Mouse (Mus musculus) MEL (cell line): ENCODE results near the gene Hecw2.

Experiments
- POLR2AphosphoS5 ChIP-seq: IDR thresholded peaks from 2 replicates; pipeline ENCODE4 v1.6.1; 2012; ENCODE audit warnings: low read depth, borderline replicate concordance, mild to moderate bottlenecking, inconsistent platforms, low read length, moderate library complexity, mixed read lengths
- RAD21 ChIP-seq: IDR thresholded peaks from 2 replicates; pipeline ENCODE4 v1.6.1; 2011; ENCODE audit warnings: mild to moderate bottlenecking, low read depth, low read length, improper control_type of control experiment
- TCF12 ChIP-seq: IDR thresholded peaks from 2 replicates; pipeline ENCODE4 v1.6.1; 2014; ENCODE audit warnings: low read depth, mild to moderate bottlenecking, inconsistent platforms, low read length, improper control_type of control experiment, moderate library complexity
- ZMIZ1 ChIP-seq: IDR thresholded peaks from 2 replicates; pipeline ENCODE4 v1.6.1; 2012; ENCODE audit warnings: low read depth, mild to moderate bottlenecking, inconsistent platforms, low read length, improper control_type of control experiment, moderate library complexity

GRCm38 (mm10) chr1:53771476-53771875 is 423.5 kb downstream of the Hecw2 start:
- TF ChIP-seq RAD21, result no peak
- TF ChIP-seq TCF12, result no peak
- TF ChIP-seq POLR2AphosphoS5, result no peak
- no peak for TF ChIP-seq ZMIZ1
